Mouse (Mus musculus) lung, postnatal 0 days (tissue): Measurements from ENCODE around the gene Frs2.

ENCODE experiments used
- CTCF ChIP-seq: IDR thresholded peaks from 2 replicates; pipeline ENCODE4 v1.5.1; 2016; ENCODE audit warnings: antibody characterized with exemption, mild to moderate bottlenecking
- EP300 ChIP-seq: IDR thresholded peaks from 2 replicates; pipeline ENCODE4 v1.6.1; 2016; ENCODE audit warnings: antibody characterized with exemption, mild to moderate bottlenecking, control low read depth

- TF ChIP-seq CTCF = no peak
- TF ChIP-seq EP300 = no peak
These were observed 127.1 kb downstream of the Frs2 start for GRCm38 (mm10) chr10:117021020-117021754.
